Mouse (Mus musculus): ENCODE data around the gene Apoa1.

Apoa1 gene

GRCm38 (mm10) chr9:46228491-46228890 lies at the start of gene Apoa1:
Gene Apoa1, plus strand, starts transcription at chr9:46228580.
- in situ Hi-C loops (cut with MboI, MseI) = no loop called here

GRCm38 (mm10) chr9:46178595-46178994 lies 49.8 kb upstream of the Apoa1 start:
- in situ Hi-C loops (cut with MboI, MseI) = no loop called here

- in situ Hi-C loops (cut with MboI, MseI) = no loop called here
Measured at GRCm38 (mm10) chr9:46181297-46181696, 47.1 kb upstream of the Apoa1 start.

- in situ Hi-C loops (cut with MboI, MseI) = no loop called here
Measured at GRCm38 (mm10) chr9:46184542-46184941, 43.8 kb upstream of the Apoa1 start.

- in situ Hi-C loops (cut with MboI, MseI) = no loop called here
Measured at GRCm38 (mm10) chr9:46185191-46185590, 43.2 kb upstream of the Apoa1 start.

GRCm38 (mm10) chr9:46186387-46186786 lies 42.0 kb upstream of the Apoa1 start:
- in situ Hi-C loops (cut with MboI, MseI) = no loop called here

- in situ Hi-C loops (cut with MboI, MseI) = no loop called here
Measured at GRCm38 (mm10) chr9:46188370-46188769, 40.0 kb upstream of the Apoa1 start.

- in situ Hi-C loops (cut with MboI, MseI) = no loop called here
Measured at GRCm38 (mm10) chr9:46188956-46189355, 39.4 kb upstream of the Apoa1 start.

GRCm38 (mm10) chr9:46189381-46189780 lies 39.0 kb upstream of the Apoa1 start:
- in situ Hi-C loops (cut with MboI, MseI) = no loop called here

GRCm38 (mm10) chr9:46191234-46191633 lies 37.1 kb upstream of the Apoa1 start:
- in situ Hi-C loops (cut with MboI, MseI) = no loop called here

GRCm38 (mm10) chr9:46191644-46192043 lies 36.7 kb upstream of the Apoa1 start:
- in situ Hi-C loops (cut with MboI, MseI) = no loop called here

GRCm38 (mm10) chr9:46192642-46193041 lies 35.7 kb upstream of the Apoa1 start:
- in situ Hi-C loops (cut with MboI, MseI) = no loop called here

GRCm38 (mm10) chr9:46194809-46195208 lies 33.6 kb upstream of the Apoa1 start:
- in situ Hi-C loops (cut with MboI, MseI) = loop anchor here (5.0 kb wide), 1 partner anchor 198 kb away; no protein-coding TSS in a partner anchor

GRCm38 (mm10) chr9:46196699-46197169 lies 31.6 kb upstream of the Apoa1 start:
- in situ Hi-C loops (cut with MboI, MseI) = loop anchor here (5.0 kb wide), 1 partner anchor 199 kb away; no protein-coding TSS in a partner anchor

GRCm38 (mm10) chr9:46198461-46198860 lies 29.9 kb upstream of the Apoa1 start:
- in situ Hi-C loops (cut with MboI, MseI) = loop anchor here (5.0 kb wide), 1 partner anchor 201 kb away; no protein-coding TSS in a partner anchor

GRCm38 (mm10) chr9:46198936-46199335 lies 29.4 kb upstream of the Apoa1 start:
- in situ Hi-C loops (cut with MboI, MseI) = loop anchor here (5.0 kb wide), 1 partner anchor 202 kb away; no protein-coding TSS in a partner anchor

- in situ Hi-C loops (cut with MboI, MseI) = loop anchor here (5.0 to 10.0 kb wide), 2 partner anchors 202 to 635 kb away; no protein-coding TSS in a partner anchor
Measured at GRCm38 (mm10) chr9:46199609-46200008, 28.8 kb upstream of the Apoa1 start.

GRCm38 (mm10) chr9:46206834-46207500 lies 21.4 kb upstream of the Apoa1 start:
- in situ Hi-C loops (cut with MboI, MseI) = loop anchor here (10.0 kb wide), 1 partner anchor 642 kb away; no protein-coding TSS in a partner anchor

GRCm38 (mm10) chr9:46207501-46207869 lies 20.9 kb upstream of the Apoa1 start:
- in situ Hi-C loops (cut with MboI, MseI) = loop anchor here (10.0 kb wide), 1 partner anchor 643 kb away; no protein-coding TSS in a partner anchor

GRCm38 (mm10) chr9:46208401-46208974 lies 19.9 kb upstream of the Apoa1 start:
- in situ Hi-C loops (cut with MboI, MseI) = loop anchor here (10.0 kb wide), 1 partner anchor 644 kb away; no protein-coding TSS in a partner anchor

GRCm38 (mm10) chr9:46210473-46210872 lies 17.9 kb upstream of the Apoa1 start:
- in situ Hi-C loops (cut with MboI, MseI) = no loop called here

GRCm38 (mm10) chr9:46214276-46214675 lies 14.1 kb upstream of the Apoa1 start:
- in situ Hi-C loops (cut with MboI, MseI) = no loop called here

- in situ Hi-C loops (cut with MboI, MseI) = no loop called here
Measured at GRCm38 (mm10) chr9:46214946-46215337, 13.4 kb upstream of the Apoa1 start.
